Mouse (Mus musculus): ENCODE data around the gene Fars2. TPM values are rescaled to one million over a fixed set of nuclear protein-coding genes. Genes with fewer than 3 reads are reported as not detected.

Gene Fars2
- polyA plus RNA-seq, 1 experiment from 2014 or later, result 33.0 TPM

- no peak overlapping the region for H3K4me2 ChIP-seq (ENCODE audit: low read length)
- H3K4me1 ChIP-seq (ENCODE audit: control insufficient read depth, insufficient read depth, low read length), result no peaks in the 10 kb centered on the region
- DNase-seq (no peak), ATAC-seq (ENCODE audit: low FRiP score, low TSS enrichment) (no peak)
- H3K4me3 ChIP-seq (replicated peaks; ENCODE audit: low read depth, low read length), result no peak overlapping the region
- 27% methylated on average over 2 of the region's 2 CpGs for WGBS
- no peak overlapping the region for H3K9ac ChIP-seq (replicated peaks; ENCODE audit: low read length)
- H3K27ac ChIP-seq (replicated peaks; ENCODE audit: low read depth, low read length), result no peak overlapping the region
- H3K27me3 ChIP-seq (ENCODE audit: control insufficient read depth, insufficient read depth, low read length), result no peaks in the 10 kb centered on the region
- H3K36me3 ChIP-seq (ENCODE audit: control insufficient read depth, insufficient read depth, low read length), result no peaks in the 10 kb centered on the region
- no peaks in the 10 kb centered on the region for H3K9me3 ChIP-seq (ENCODE audit: control insufficient read depth, low read length)
These were observed 649.6 kb downstream of the Fars2 start for GRCm38 (mm10) chr13:36766801-36767200.

Other genes with a start within 250 kb of the Fars2 start
- gene Rpp40, start 211.1 kb upstream of the Fars2 start, polyA plus RNA-seq (2014; fragmentation: Nextera tagmentation; extraction: Ambion mirVana), result 6.8 and 8.3 TPM in 2 replicates
- gene Ppp1r3g, start 158.6 kb upstream of the Fars2 start, polyA plus RNA-seq (2014; fragmentation: Nextera tagmentation; extraction: Ambion mirVana), result 0.14 and 0.30 TPM in 2 replicates
- gene Lyrm4, start 114 bp downstream of the Fars2 start, polyA plus RNA-seq (2014; fragmentation: Nextera tagmentation; extraction: Ambion mirVana), result 40.3 and 45.4 TPM in 2 replicates